Mouse (Mus musculus) C2C12 (cell line): ENCODE measurements around the gene Hoxa4. TPM values are rescaled to one million over a fixed set of nuclear protein-coding genes. Genes with fewer than 3 reads are reported as not detected.

Source experiments
- H3K27me3 ChIP-seq: one replicate; pipeline ENCODE4 v1.6.1; 2011; ENCODE audit not compliant: control insufficient read depth, insufficient read depth, insufficient read length
- H3K36me3 ChIP-seq: one replicate; pipeline ENCODE4 v1.6.1; 2011; ENCODE audit not compliant: control insufficient read depth, insufficient read depth
- H3K4me3 ChIP-seq: one replicate; pipeline ENCODE4 v1.5.1; 2011; ENCODE audit warnings: mild to moderate bottlenecking, control low read depth; ENCODE audit not compliant: poor library complexity, insufficient read depth, severe bottlenecking
- H3K79me2 ChIP-seq: one replicate; pipeline ENCODE4 v1.6.1; 2011; ENCODE audit not compliant: control insufficient read depth, insufficient read depth
- H3K79me3 ChIP-seq: one replicate; pipeline ENCODE4 v1.6.1; 2011; ENCODE audit warnings: low read depth, control low read depth
- H3ac ChIP-seq: one replicate; pipeline ENCODE3; 2011; ENCODE audit warnings: low read depth; ENCODE audit not compliant: control insufficient read depth, insufficient read length
- CEBPB ChIP-seq: IDR thresholded peaks from one replicate; pipeline ENCODE4 v1.6.1; 2011; ENCODE audit warnings: low read depth, mild to moderate bottlenecking, control low read depth, moderate library complexity
- CTCF ChIP-seq: IDR thresholded peaks from one replicate; pipeline ENCODE4 v1.5.1; 2011; ENCODE audit not compliant: control insufficient read depth, insufficient read depth, insufficient read length
- FOSL1 ChIP-seq: IDR thresholded peaks from one replicate; pipeline ENCODE4 v1.8.0; 2011; ENCODE audit warnings: mild to moderate bottlenecking, low read length; ENCODE audit not compliant: poor library complexity, insufficient read depth, severe bottlenecking
- MAX ChIP-seq: IDR thresholded peaks from one replicate; pipeline ENCODE4 v1.6.1; 2011; ENCODE audit warnings: mild to moderate bottlenecking, control low read depth
- MYOD1 ChIP-seq: IDR thresholded peaks from one replicate; pipeline ENCODE4 v1.6.1; 2011; ENCODE audit warnings: low read depth; ENCODE audit not compliant: control insufficient read depth, insufficient read length
- MYOG ChIP-seq: IDR thresholded peaks from one replicate; pipeline ENCODE4 v1.6.1; 2011; ENCODE audit not compliant: control insufficient read depth, insufficient read length; ENCODE audit errors: extremely low read depth
- USF1 ChIP-seq: IDR thresholded peaks from one replicate; pipeline ENCODE4 v1.6.1; 2011; ENCODE audit warnings: low read depth, mild to moderate bottlenecking, control low read depth, moderate library complexity
- polyA plus RNA-seq: library from polyadenylated mRNA; unstranded; fragments of >200 nt; fragmentation: generic; extraction: Trizol; gene quantifications from one replicate; pipeline ENCODE4 v1.2.1, GENCODE M21; 2012; ENCODE audit warnings: missing spikeins

The Hoxa4 gene
- polyA plus RNA-seq, 1 experiment, result 0.74 TPM

DNA sequence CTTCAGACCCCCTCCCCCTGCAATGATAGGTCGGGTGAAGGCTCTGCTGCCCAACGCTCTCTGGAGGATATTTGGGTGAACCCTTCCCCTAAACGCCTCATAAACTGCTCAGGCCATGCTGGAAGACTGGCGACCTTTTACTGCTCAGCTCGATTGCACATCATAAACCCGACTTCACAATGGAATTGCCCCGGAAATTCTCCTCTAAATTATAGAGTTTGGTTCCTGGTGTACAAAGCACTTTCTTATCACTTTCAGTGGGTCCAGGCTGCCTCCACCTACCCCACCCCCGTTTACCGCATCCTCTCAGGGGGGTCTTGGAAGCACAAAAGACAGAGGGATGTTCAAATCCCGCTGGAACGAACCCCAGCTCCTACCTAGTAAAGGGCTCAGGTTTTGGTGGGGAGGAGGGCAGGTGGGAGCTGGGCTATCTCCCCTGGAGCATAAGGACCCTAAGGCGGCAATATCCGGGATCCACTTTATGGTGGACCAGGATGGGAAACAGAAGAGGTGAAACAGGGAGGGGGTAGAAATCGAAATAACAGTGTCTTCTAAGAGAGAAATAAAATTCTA lies 27.2 kb upstream of the Hoxa4 start:
- Histone ChIP-seq H3K79me2 (peaks cover 64% of the 10 kb centered on the region), H3K36me3 (peaks cover 7% of the 10 kb centered on the region), H3K79me3 (peaks cover 25% of the 10 kb centered on the region), H3K4me3 (no peak overlapping the region), H3ac (no peak overlapping the region), H3K27me3 (no peaks in the 10 kb centered on the region)
- TF ChIP-seq CTCF, result no peak
- no peak for TF ChIP-seq USF1
- no peak for TF ChIP-seq CEBPB
- no peak for TF ChIP-seq FOSL1
- TF ChIP-seq MAX, result no peak
- TF ChIP-seq MYOD1, result no peak
- TF ChIP-seq MYOG, result no peak

DNA sequence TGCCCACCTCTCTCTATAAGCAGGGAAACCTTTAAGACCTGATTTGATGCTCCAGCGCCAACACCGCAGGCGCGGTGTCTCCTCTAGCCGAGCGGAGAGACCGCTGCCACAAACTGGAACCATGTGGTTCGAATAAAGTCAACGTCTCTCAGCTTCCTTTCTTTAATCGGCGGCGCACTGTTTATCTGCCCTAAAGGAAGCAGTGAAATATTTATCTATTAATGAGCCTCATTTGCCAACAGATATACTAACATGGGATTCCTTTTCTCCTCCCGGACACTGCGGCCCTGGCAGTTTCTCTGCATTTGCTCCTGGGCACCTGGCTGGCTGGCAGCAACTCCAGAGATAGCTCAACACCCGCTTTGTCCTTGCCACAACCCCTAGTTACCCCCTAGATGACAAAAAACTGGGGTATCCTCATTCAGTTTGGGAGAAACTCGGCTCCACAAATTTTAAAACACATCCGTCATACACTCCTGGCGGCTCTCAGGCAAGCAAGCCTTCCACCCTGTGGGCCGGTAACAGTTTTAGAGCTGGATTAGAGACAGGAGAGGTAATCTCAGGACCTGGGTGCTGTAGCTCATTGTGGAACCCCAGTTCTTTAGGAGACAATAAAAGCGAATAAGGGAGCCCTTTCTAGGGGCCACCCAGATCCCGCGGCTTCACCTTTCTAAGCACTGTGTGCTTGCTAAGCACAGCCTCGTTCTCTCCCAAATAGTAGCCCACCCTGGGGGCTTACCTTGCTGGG lies 26.5 kb upstream of the Hoxa4 start:
- H3K27me3 ChIP-seq, result no peaks in the 10 kb centered on the region
- H3K36me3 ChIP-seq, result peaks cover under 1% of the 10 kb centered on the region
- H3K79me2 ChIP-seq, result peaks cover 58% of the 10 kb centered on the region
- TF ChIP-seq MYOG (no peak), FOSL1 (no peak), CEBPB (no peak), CTCF (no peak), USF1 (no peak), MAX (no peak), MYOD1 (no peak)
- H3K4me3 ChIP-seq, result no peak overlapping the region
- H3ac ChIP-seq, result peak overlapping the region; percentile 5
- H3K79me3 ChIP-seq, result peaks cover 18% of the 10 kb centered on the region

DNA sequence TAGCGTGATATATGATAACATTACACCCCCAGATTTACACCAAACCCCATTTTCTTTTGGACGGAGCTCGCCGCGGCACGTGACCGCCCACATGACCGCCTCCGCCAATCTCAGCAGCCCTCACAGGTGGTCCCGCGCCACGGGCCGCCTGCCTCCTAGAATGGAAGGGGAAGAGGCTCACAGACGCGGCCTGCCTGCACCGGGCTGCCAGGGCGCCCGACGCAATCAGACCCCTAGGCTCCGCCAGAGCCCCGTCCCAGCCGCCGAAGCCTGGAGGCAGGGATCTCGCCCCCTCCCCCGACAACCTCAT lies 25.9 kb upstream of the Hoxa4 start:
- Histone ChIP-seq H3K27me3 (no peaks in the 10 kb centered on the region), H3ac (peak overlapping the region; percentile 66), H3K36me3 (no peaks in the 10 kb centered on the region), H3K4me3 (peak overlapping the region; percentile 57), H3K79me3 (peaks cover 15% of the 10 kb centered on the region), H3K79me2 (peaks cover 57% of the 10 kb centered on the region)
- TF ChIP-seq CEBPB (no peak), MYOG (no peak), CTCF (no peak), USF1 (peak; percentile 96), FOSL1 (no peak), MAX (no peak)

DNA sequence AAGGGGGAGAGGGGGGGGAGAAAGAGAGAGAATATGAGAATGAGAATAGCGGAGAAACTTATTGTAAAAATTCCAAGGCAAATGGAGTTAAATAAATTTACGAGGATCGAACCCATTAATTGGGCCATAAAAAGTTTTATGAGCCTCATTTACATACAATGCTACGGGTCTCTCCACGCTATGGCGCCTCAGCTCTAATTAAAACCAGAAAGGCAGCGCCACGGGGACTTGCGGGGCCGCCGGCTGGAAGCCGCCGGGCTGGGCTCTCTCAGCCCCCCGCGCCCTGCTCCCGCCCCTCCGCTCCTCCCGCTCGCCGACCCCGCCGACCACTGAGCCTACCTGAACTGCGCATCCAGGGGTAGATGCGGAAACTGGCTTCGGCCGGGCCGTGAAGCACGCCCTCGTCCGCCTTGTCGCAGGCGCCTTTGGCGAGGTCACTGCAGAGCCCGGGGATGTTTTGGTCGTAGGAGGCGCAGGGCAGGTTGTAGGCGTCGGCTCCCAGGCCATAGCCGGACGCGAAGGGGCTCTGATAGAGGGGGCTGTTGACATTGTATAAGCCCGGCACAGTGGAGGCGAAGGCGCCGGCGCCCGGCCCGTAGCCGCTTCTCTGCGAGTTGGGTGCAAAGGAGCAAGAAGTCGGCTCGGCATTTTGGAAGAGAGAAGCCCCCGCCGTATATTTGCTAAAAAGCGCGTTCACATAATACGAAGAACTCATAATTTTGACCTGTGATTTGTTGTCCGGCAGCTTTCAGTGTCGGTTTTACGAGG lies 25.3 kb upstream of the Hoxa4 start:
- peak overlapping the region; percentile 57 for H3K4me3 ChIP-seq
- TF ChIP-seq MYOG (no peak), MYOD1 (no peak), CEBPB (no peak), CTCF (no peak), MAX (no peak), USF1 (no peak), FOSL1 (no peak)
- H3K79me3 ChIP-seq, result peaks cover 19% of the 10 kb centered on the region
- H3K36me3 ChIP-seq, result no peaks in the 10 kb centered on the region
- peak overlapping the region; percentile 80 for H3ac ChIP-seq
- H3K27me3 ChIP-seq, result no peaks in the 10 kb centered on the region
- H3K79me2 ChIP-seq, result peaks cover 58% of the 10 kb centered on the region

DNA sequence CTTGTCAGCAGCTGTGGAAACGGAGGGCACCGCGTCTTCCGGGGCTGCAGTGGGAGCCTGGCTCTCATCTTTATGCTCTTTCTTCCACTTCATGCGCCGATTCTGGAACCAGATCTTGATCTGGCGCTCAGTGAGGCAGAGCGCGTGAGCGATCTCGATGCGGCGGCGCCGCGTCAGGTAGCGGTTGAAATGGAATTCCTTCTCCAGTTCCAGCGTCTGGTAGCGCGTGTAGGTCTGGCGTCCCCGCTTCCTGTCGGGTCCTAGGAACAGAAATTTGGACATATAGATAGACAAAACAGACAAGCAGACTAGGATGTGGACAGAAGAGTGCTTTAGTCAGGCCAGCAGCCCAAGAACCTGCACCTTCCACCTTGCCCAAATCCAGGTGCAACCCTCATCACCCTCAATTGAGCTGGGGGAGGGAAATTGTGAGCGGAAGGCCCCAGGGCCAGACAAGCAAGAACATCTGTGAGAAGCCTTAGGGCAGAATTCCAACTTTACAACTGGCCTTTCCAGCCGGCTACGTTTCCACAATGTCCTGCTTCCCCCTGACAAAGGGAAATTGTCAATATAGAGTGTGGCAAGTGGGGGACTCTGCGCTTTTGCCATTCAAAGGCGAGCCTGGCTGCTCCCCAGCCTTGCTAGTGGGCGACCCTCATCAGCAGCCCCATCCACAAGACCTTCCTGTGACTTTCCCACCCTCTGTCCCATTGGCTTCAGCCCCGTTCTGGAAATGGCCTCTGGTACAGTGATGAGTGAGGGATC lies 24.4 kb upstream of the Hoxa4 start:
- peak overlapping the region; percentile 57 for H3K4me3 ChIP-seq
- H3K27me3 ChIP-seq, result no peaks in the 10 kb centered on the region
- TF ChIP-seq CEBPB (no peak), MYOD1 (no peak), USF1 (no peak), MYOG (no peak)

More for the DNA sequence above, 24.4 kb upstream of the Hoxa4 start:
- Histone ChIP-seq H3K79me2 (peaks cover 67% of the 10 kb centered on the region), H3K36me3 (no peaks in the 10 kb centered on the region), H3ac (peak overlapping the region; percentile 47), H3K79me3 (peaks cover 26% of the 10 kb centered on the region)
